Mouse (Mus musculus): ENCODE data around the gene Ahr.

GRCm38 (mm10) chr12:35558868-35559267 is 24.0 kb upstream of the Ahr start:
- no peak for TF ChIP-seq CTCF (IDR thresholded peaks at IDR 0.05)
- TF ChIP-seq POLR2A (IDR thresholded peaks at IDR 0.05; ENCODE audit: insufficient read depth, low read depth, low read length) = no peak
- no peak for TF ChIP-seq EP300 (IDR thresholded peaks at IDR 0.05; ENCODE audit: insufficient read depth, low read depth, low read length)

Data from heart, adult 2 months (tissue).